Mouse (Mus musculus) spleen, adult 18-20 months (tissue): ENCODE results near the gene Agbl4.
"Not testable (repeated sequence)": the region's sequence is repeated elsewhere in the genome, so short reads cannot be mapped to it uniquely, and the experiment has no call there.

Source experiments
- DNase-seq, 2 experiments: peaks; one replicate each; pipeline ENCODE4 v3.0.0; 2022; ENCODE audit warnings: mixed read lengths in 2 of 2

The Agbl4 gene

GRCm38 (mm10) chr4:110921013-110921412, 523.6 kb downstream of the Agbl4 start:
- no peak for DNase-seq

- DNase-seq, result no peak
These were observed 604.2 kb downstream of the Agbl4 start for GRCm38 (mm10) chr4:111001641-111002040.

GRCm38 (mm10) chr4:111004719-111005479, 607.4 kb downstream of the Agbl4 start:
- no peak for DNase-seq

GRCm38 (mm10) chr4:111019376-111019775, 621.9 kb downstream of the Agbl4 start:
- no peak for DNase-seq

GRCm38 (mm10) chr4:111067330-111067729, 669.9 kb downstream of the Agbl4 start:
- DNase-seq, result no peak

- no peak for DNase-seq
These were observed 676.5 kb downstream of the Agbl4 start for GRCm38 (mm10) chr4:111073738-111074497.

- DNase-seq, result no peak
These were observed 677.3 kb downstream of the Agbl4 start for GRCm38 (mm10) chr4:111074701-111075154.

- no peak for DNase-seq
These were observed 680.3 kb downstream of the Agbl4 start for GRCm38 (mm10) chr4:111077810-111078209.

- DNase-seq, result no peak
These were observed 687.9 kb downstream of the Agbl4 start for GRCm38 (mm10) chr4:111085330-111085729.

- no peak for DNase-seq
These were observed 739.0 kb downstream of the Agbl4 start for GRCm38 (mm10) chr4:111136217-111137147.

- DNase-seq, result no peak
These were observed 750.3 kb downstream of the Agbl4 start for GRCm38 (mm10) chr4:111147748-111148147.

- DNase-seq, result no peak
These were observed 758.4 kb downstream of the Agbl4 start for GRCm38 (mm10) chr4:111155859-111156258.

- no peak for DNase-seq
These were observed 784.0 kb downstream of the Agbl4 start for GRCm38 (mm10) chr4:111181478-111181877.

GRCm38 (mm10) chr4:111200100-111200499, 802.6 kb downstream of the Agbl4 start:
- DNase-seq, result no peak

- no peak for DNase-seq
These were observed 817.8 kb downstream of the Agbl4 start for GRCm38 (mm10) chr4:111215191-111215762.

GRCm38 (mm10) chr4:111219030-111219429, 821.6 kb downstream of the Agbl4 start:
- DNase-seq, result not testable (repeated sequence)

- not testable (repeated sequence) for DNase-seq
These were observed 822.1 kb downstream of the Agbl4 start for GRCm38 (mm10) chr4:111219543-111219942.

- DNase-seq, result no peak
These were observed 836.4 kb downstream of the Agbl4 start for GRCm38 (mm10) chr4:111233849-111234248.

- no peak for DNase-seq
These were observed 854.5 kb downstream of the Agbl4 start for GRCm38 (mm10) chr4:111251917-111252316.

- DNase-seq, result no peak
These were observed 858.0 kb downstream of the Agbl4 start for GRCm38 (mm10) chr4:111255499-111255898.

- DNase-seq, result no peak
These were observed 859.5 kb downstream of the Agbl4 start for GRCm38 (mm10) chr4:111256931-111257330.

GRCm38 (mm10) chr4:111280936-111281335, 883.5 kb downstream of the Agbl4 start:
- DNase-seq, result no peak
